Mouse (Mus musculus) brain, embryonic 14.5 days (tissue): ENCODE results near the gene Gm45808.

Experiments used
- CTCF ChIP-seq: fragments of 200-500 bp; IDR thresholded peaks from 2 replicates; pipeline ENCODE4 v1.5.1; 2012; ENCODE audit warnings: inconsistent platforms, mild to moderate bottlenecking, moderate library complexity, borderline replicate concordance; ENCODE audit not compliant: insufficient read depth, insufficient read length; ENCODE audit errors: extremely low read depth
- POLR2A ChIP-seq: fragments of 200-500 bp; IDR thresholded peaks from 2 replicates; pipeline ENCODE4 v1.6.1; 2012; ENCODE audit warnings: mild to moderate bottlenecking, inconsistent platforms, borderline replicate concordance; ENCODE audit not compliant: poor library complexity, insufficient read depth, insufficient read length, severe bottlenecking; ENCODE audit errors: extremely low read depth

GRCm38 (mm10) chr7:45446589-45446988 lies 40.0 kb downstream of the Gm45808 start:
- TF ChIP-seq CTCF: no peak
- no peak for TF ChIP-seq POLR2A
